Mouse (Mus musculus) spleen, adult 2 months (tissue): ENCODE data around the gene 1810043G02Rik.

Experiments used
- CTCF ChIP-seq: fragments of 200-500 bp; IDR thresholded peaks from 2 replicates; pipeline ENCODE4 v1.5.1; 2011; ENCODE audit warnings: mild to moderate bottlenecking, inconsistent platforms; ENCODE audit not compliant: insufficient read depth, insufficient read length, insufficient replicate concordance; ENCODE audit errors: extremely low read depth
- POLR2A ChIP-seq: fragments of 200-500 bp; IDR thresholded peaks from 2 replicates; pipeline ENCODE4 v1.6.1; 2011; ENCODE audit warnings: low read depth, low read length, inconsistent platforms

DNA sequence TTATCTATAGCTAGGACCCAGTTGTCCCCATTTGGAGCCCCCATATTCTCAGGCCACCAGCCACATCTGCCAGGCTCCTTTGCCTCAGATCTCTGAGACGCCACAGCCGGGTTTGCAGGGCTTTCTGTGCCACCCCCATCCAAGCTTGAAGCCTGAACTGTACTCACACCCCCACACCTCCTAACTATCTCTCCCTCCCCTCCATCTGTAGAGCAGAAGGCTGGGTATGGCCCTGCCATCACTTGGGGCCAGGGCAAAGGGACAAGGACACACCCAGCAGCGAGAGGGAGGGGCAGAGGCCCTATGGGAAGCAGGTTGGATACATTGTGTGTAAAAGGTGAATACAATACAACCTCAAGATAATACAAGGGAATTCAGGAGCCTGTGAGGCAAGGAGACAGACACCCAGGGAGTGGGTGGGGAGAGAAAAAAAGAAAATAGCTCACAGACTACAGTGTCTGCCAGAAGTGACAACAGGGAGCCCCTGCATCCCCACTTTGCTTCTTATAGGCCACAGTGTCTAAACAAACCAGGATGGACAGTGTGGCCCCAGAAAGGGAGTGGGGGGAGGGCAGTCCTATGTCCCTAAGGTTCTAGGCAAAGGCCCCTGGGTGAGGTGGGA lies 26.3 kb downstream of the 1810043G02Rik start:
- TF ChIP-seq CTCF (no peak), POLR2A (no peak)
